Mouse (Mus musculus): Measurements from ENCODE around the gene Rell1. TPM values are rescaled to one million over a fixed set of nuclear protein-coding genes. Genes with fewer than 3 reads are reported as not detected.
"Not testable (repeated sequence)": the region's sequence is repeated elsewhere in the genome, so short reads cannot be mapped to it uniquely, and the experiment has no call there.

The Rell1 gene
- polyA plus RNA-seq, 1 experiment from 2014 or later: 13.9 TPM

GRCm38 (mm10) chr5:63914896-63915295 lies 53.8 kb downstream of the Rell1 start:
- Histone ChIP-seq H3K27me3 (replicated peaks; ENCODE audit: low read depth, poor library complexity, severe bottlenecking) (no peaks in the 10 kb centered on the region), H3K4me3 (no peak overlapping the region), H3K27ac (replicated peaks) (no peak overlapping the region), H3K9me3 (no peaks in the 10 kb centered on the region), H3K4me1 (no peaks in the 10 kb centered on the region), H3K36me3 (replicated peaks) (peaks cover 15% of the 10 kb centered on the region)
- WGBS: 83% methylated on average over 1 of the region's 1 CpGs
- no peak for DNase-seq (ENCODE audit: low spot score)

- Histone ChIP-seq H3K36me3 (replicated peaks) (peaks cover 12% of the 10 kb centered on the region; the same call in 1 of the 2 replicates), H3K4me1 (peaks cover 5% of the 10 kb centered on the region), H3K27me3 (replicated peaks; ENCODE audit: low read depth, poor library complexity, severe bottlenecking) (no peaks in the 10 kb centered on the region), H3K9me3 (no peaks in the 10 kb centered on the region), H3K27ac (replicated peaks) (no peak overlapping the region), H3K4me3 (no peak overlapping the region)
- WGBS: 87% methylated on average over 10 of the region's 10 CpGs
- no peak for DNase-seq (ENCODE audit: low spot score)
Observed at GRCm38 (mm10) chr5:63910171-63910960, 58.3 kb downstream of the Rell1 start.

- 55% methylated on average over 4 of the region's 4 CpGs for WGBS
- H3K27ac ChIP-seq (replicated peaks): no peak overlapping the region
- peaks cover 9% of the 10 kb centered on the region; the same call in 1 of the 2 replicates for H3K36me3 ChIP-seq (replicated peaks)
- H3K4me1 ChIP-seq: peaks cover 5% of the 10 kb centered on the region
- no peak overlapping the region for H3K4me3 ChIP-seq
- DNase-seq (ENCODE audit: low spot score): no peak
- no peaks in the 10 kb centered on the region for H3K9me3 ChIP-seq
- H3K27me3 ChIP-seq (replicated peaks; ENCODE audit: low read depth, poor library complexity, severe bottlenecking): no peaks in the 10 kb centered on the region
Observed at GRCm38 (mm10) chr5:63907513-63907912, 61.2 kb downstream of the Rell1 start.

- Histone ChIP-seq H3K9me3 (no peaks in the 10 kb centered on the region), H3K36me3 (replicated peaks) (peaks cover 9% of the 10 kb centered on the region; the same call in 1 of the 2 replicates), H3K4me1 (peaks cover 5% of the 10 kb centered on the region), H3K4me3 (no peak overlapping the region), H3K27ac (replicated peaks) (no peak overlapping the region), H3K27me3 (replicated peaks; ENCODE audit: low read depth, poor library complexity, severe bottlenecking) (no peaks in the 10 kb centered on the region)
- 45% methylated on average over 13 of the region's 13 CpGs for WGBS
- peak; percentile 85 for DNase-seq (ENCODE audit: low spot score)
Observed at GRCm38 (mm10) chr5:63906149-63907093, 62.3 kb downstream of the Rell1 start.

GRCm38 (mm10) chr5:63903329-63903728 lies 65.4 kb downstream of the Rell1 start:
- no peak overlapping the region for H3K27ac ChIP-seq (replicated peaks)
- DNase-seq (ENCODE audit: low spot score): no peak
- H3K36me3 ChIP-seq (replicated peaks): no peaks in the 10 kb centered on the region
- peaks cover 5% of the 10 kb centered on the region for H3K4me1 ChIP-seq
- no peak overlapping the region for H3K4me3 ChIP-seq
- H3K9me3 ChIP-seq: no peaks in the 10 kb centered on the region
- WGBS: 85% methylated on average over 3 of the region's 3 CpGs
- no peaks in the 10 kb centered on the region for H3K27me3 ChIP-seq (replicated peaks; ENCODE audit: low read depth, poor library complexity, severe bottlenecking)

GRCm38 (mm10) chr5:63897820-63898110 lies 70.9 kb downstream of the Rell1 start:
- Histone ChIP-seq H3K27me3 (replicated peaks; ENCODE audit: low read depth, poor library complexity, severe bottlenecking) (no peaks in the 10 kb centered on the region), H3K4me1 (no peaks in the 10 kb centered on the region), H3K36me3 (replicated peaks) (no peaks in the 10 kb centered on the region), H3K9me3 (no peaks in the 10 kb centered on the region), H3K4me3 (no peak overlapping the region), H3K27ac (replicated peaks) (no peak overlapping the region)
- no peak for DNase-seq (ENCODE audit: low spot score)
- 85% methylated on average over 3 of the region's 3 CpGs for WGBS

GRCm38 (mm10) chr5:63897001-63897819 lies 71.5 kb downstream of the Rell1 start:
- not testable (repeated sequence) for H3K27me3 ChIP-seq (replicated peaks; ENCODE audit: low read depth, poor library complexity, severe bottlenecking); H3K27ac ChIP-seq (replicated peaks); DNase-seq (ENCODE audit: low spot score); H3K4me1 ChIP-seq; H3K36me3 ChIP-seq (replicated peaks); H3K9me3 ChIP-seq; H3K4me3 ChIP-seq
- 93% methylated on average over 5 of the region's 5 CpGs for WGBS

- WGBS: 86% methylated on average over 6 of the region's 6 CpGs
- no peaks in the 10 kb centered on the region for H3K36me3 ChIP-seq (replicated peaks)
- DNase-seq (ENCODE audit: low spot score): no peak
Observed at GRCm38 (mm10) chr5:63891912-63892311, 76.8 kb downstream of the Rell1 start.

GRCm38 (mm10) chr5:63891241-63891640 lies 77.5 kb downstream of the Rell1 start:
- Histone ChIP-seq H3K36me3 (replicated peaks) (no peaks in the 10 kb centered on the region), H3K4me3 (no peak overlapping the region), H3K27me3 (replicated peaks; ENCODE audit: low read depth, poor library complexity, severe bottlenecking) (no peaks in the 10 kb centered on the region), H3K27ac (replicated peaks) (no peak overlapping the region), H3K4me1 (no peaks in the 10 kb centered on the region), H3K9me3 (no peaks in the 10 kb centered on the region)
- DNase-seq (ENCODE audit: low spot score): no peak
- 82% methylated on average over 4 of the region's 4 CpGs for WGBS

More at GRCm38 (mm10) chr5:63891912-63892311, 76.8 kb downstream of the Rell1 start:
- Histone ChIP-seq H3K4me1 (no peaks in the 10 kb centered on the region), H3K9me3 (no peaks in the 10 kb centered on the region), H3K4me3 (no peak overlapping the region), H3K27me3 (replicated peaks; ENCODE audit: low read depth, poor library complexity, severe bottlenecking) (no peaks in the 10 kb centered on the region), H3K27ac (replicated peaks) (no peak overlapping the region)

GRCm38 (mm10) chr5:63887111-63887510 lies 81.6 kb downstream of the Rell1 start:
- Histone ChIP-seq H3K9me3 (no peaks in the 10 kb centered on the region), H3K36me3 (replicated peaks) (no peaks in the 10 kb centered on the region), H3K4me3 (no peak overlapping the region), H3K27ac (replicated peaks) (no peak overlapping the region), H3K27me3 (replicated peaks; ENCODE audit: low read depth, poor library complexity, severe bottlenecking) (no peaks in the 10 kb centered on the region), H3K4me1 (no peaks in the 10 kb centered on the region)
- DNase-seq (ENCODE audit: low spot score): no peak
- WGBS: 94% methylated on average over 4 of the region's 4 CpGs

GRCm38 (mm10) chr5:63886709-63887108 lies 82.0 kb downstream of the Rell1 start:
- Histone ChIP-seq H3K36me3 (replicated peaks) (no peaks in the 10 kb centered on the region), H3K27ac (replicated peaks) (no peak overlapping the region), H3K9me3 (no peaks in the 10 kb centered on the region), H3K27me3 (replicated peaks; ENCODE audit: low read depth, poor library complexity, severe bottlenecking) (no peaks in the 10 kb centered on the region), H3K4me3 (no peak overlapping the region), H3K4me1 (no peaks in the 10 kb centered on the region)
- peak; percentile 14 for DNase-seq (ENCODE audit: low spot score)
- WGBS: 42% methylated on average over 6 of the region's 6 CpGs

GRCm38 (mm10) chr5:63886292-63886691 lies 82.4 kb downstream of the Rell1 start:
- Histone ChIP-seq H3K27ac (replicated peaks) (no peak overlapping the region), H3K36me3 (replicated peaks) (no peaks in the 10 kb centered on the region), H3K4me3 (no peak overlapping the region), H3K4me1 (no peaks in the 10 kb centered on the region), H3K9me3 (no peaks in the 10 kb centered on the region), H3K27me3 (replicated peaks; ENCODE audit: low read depth, poor library complexity, severe bottlenecking) (no peaks in the 10 kb centered on the region)
- 89% methylated on average over 5 of the region's 5 CpGs for WGBS
- DNase-seq (ENCODE audit: low spot score): no peak
